Mouse (Mus musculus) natural killer cell, adult 2 months (primary cell): ENCODE results near the gene Psap.
A peak's percentile ranks its signal among the peaks of the same experiment; 100 is the strongest.

ENCODE experiments used
- DNase-seq, 2 experiments: peaks; one replicate each; pipeline ENCODE4 v3.0.0; 2022; ENCODE audit warnings: low spot score in 2 of 2

The Psap gene

DNA sequence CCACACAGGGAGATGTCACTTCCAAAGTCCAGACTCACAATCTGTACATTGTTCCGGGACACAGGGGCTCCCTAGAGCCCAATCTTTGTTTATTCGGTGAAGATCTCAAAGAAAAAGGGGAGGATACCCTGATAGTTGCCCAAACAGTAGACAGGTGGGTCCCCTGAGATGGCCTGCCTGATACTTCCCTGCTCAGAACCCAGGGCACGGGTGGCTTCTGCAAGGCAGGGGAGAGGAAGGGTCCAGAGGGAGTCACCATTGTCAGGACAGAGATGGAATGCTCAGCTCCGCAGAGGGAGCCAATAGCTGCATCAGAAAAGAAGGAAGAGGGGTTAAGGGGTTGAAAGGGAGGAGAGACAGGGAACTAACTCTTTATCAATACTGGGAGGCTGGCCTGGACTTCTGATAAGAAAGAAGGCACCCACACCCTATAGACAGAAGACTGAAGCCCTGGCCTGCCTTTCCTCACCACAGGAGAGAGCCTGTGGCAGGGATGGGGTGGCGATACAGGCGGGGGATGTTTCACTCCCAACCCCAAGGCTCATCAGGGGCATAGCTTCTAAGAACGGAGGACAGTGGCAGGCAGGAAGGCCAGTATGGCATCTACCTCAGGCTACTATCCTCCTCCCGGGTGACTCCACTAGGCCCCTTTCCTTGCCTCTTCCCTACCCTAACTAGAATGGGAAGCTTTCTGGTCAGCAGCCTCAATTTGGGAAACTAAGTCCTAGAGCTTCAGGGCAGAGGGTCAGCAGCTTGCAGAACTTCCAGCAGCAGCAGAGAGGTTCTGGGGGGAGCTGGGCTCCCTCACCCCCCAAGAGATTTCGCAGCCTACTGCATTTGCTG, 70.6 kb downstream of the Psap start:
- no peak for DNase-seq

DNA sequence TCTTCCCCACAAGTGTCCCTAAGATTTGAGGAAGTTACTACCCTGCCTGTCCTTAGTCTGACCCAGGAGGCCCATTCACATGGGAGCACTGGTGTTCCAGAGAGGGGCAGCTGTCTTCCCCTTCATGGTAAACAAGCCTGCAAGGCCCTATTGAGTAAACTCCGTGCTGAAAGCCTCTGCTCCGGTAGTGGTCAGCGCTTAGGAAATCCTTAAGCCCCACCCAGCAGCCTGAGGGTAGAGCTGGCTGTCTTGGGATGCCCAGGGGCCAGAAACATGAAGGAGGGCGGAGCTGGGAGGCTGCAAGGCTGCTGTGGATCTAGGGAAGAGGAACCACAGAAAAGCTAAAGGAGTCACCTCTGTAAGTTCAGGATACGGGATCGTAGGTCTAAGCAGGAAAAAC, 71.6 kb downstream of the Psap start:
- DNase-seq: peak in 1 of 2 experiments; percentile 29

DNA sequence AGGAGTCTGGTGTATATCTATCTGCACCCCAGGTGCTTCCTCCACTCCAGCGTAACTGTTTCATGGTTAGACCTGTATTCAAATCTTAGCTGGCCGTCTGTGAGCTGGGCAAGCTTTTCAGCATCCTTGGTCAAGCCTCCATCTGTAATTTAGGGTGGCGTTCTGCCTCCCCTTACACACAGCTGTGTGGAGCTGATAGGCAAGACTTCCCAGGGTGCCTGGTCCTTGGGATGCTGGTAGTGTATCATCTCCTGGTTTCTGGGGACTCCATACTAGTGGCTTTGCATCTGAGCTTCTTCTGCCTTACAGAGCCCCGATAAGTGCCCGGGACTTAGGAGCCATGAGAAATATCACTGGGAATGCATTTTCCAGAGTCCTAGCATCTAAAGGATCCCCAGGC, 72.2 kb downstream of the Psap start:
- no peak for DNase-seq

DNA sequence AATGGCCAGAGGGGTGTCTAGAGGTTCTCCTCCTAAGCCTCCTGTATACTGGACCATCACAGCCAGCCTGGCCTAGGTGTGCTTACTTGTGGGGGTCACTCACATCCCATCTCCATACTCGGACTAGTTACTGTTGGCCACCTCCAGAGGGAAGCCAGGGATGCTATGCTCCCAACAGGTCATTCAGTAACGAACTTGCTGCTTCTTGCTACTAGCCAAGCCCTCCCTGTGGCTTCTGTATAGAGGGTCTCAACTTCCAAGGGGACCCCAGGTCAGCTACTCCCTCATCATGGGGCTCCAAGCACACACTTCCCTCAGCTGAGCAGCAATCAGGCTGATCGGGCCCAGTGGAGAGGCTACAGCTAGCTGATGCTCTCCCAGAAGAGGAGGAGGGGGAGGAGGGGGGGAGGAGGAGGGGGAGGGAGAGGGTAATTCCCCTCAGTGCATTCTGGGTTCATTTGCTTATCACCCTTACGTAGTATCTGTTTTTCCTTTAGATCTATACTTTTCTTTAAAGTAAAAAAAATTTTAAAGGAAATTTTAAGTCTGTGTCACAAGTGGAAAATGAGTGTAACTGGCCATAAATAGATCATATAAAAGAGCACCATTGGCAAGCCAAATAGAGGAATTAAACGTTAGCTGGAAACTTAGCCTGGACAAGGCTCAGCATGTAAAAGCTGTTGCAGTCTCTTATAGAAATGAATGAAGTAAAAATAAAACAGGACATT, 72.8 kb downstream of the Psap start:
- no peak for DNase-seq

DNA sequence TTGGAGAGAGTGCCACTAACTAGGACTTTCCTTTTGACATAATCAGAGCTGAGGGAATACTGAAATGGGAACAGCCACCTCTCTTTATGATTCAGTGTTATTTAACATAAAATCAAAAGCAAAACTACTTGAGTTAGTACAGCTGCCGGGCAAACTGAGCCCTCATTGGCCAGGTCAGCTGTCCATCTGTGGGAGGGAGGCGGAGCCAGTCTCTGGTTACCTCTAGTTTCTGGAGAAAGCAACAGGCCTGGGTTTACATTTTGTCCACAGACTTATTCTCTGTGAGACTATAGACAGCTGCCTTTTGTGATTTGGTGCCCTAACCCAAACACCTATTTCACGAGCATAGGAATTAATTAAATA, 73.4 kb downstream of the Psap start:
- DNase-seq: peak; percentile 94 to 96

DNA sequence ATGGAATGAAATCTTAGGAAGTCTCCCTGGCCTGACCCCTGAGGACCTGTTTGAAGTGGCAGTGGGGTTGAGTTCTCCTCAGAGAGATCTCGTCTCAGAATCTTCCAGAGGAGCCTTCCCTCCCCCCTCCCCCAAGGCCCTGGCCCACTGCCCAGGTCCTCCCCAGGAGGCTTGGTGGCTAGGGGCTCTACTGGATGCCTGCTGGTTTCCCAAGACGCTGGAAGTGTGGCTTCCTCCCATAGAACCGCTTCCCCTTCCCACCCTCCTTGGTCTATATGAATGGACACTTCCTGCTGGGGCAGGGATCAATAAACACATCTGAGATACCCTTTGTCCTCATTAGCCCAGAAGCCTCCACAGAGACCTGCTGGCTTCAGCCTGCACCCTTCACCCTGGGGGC, 73.8 kb downstream of the Psap start:
- DNase-seq: no peak

DNA sequence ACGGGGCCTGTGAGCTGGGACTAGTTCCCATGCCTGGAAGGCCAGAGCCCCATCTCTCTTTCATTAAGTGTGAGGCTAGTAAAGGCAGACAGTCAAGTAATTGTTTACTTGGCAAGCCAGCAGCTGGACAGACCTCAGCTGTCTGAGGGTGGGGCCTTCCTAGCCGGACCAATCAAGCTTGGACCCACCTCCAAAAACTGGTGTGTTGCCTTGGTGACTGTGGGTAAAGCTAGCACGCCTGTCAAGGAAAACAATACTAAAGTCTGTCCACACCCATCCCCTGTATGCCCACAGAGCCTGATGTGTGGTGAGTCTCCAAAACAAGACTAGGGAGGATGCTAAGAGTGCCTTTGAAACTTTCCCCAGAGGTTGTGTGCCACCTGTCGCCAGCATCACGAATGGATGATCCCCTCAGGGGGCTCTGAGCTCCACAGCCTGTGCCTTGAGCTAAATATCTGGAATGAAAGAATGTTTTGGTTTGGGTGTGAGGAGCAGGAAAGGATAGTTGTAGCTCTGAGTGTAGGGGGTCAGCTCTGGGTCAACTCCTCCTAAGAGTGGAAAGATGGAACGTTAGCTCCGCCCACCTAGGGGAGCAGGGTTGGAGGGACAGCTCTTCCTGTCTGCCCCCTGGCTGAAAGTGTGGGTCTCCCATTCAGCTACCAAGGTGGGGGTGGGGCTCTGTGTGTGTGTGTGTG, 74.5 kb downstream of the Psap start:
- peak; percentile 89 to 94 for DNase-seq
